Mouse (Mus musculus) embryonic fibroblast, embryonic 13.5 days (primary cell): ENCODE data around the gene Wiz.

Experiments used
- CTCF ChIP-seq: IDR thresholded peaks from 2 replicates; pipeline ENCODE4 v1.5.1; 2011; ENCODE audit warnings: mild to moderate bottlenecking, control low read depth, low read length, moderate library complexity, borderline replicate concordance; ENCODE audit not compliant: insufficient read depth
- POLR2A ChIP-seq: IDR thresholded peaks from 2 replicates; pipeline ENCODE4 v1.6.1; 2011; ENCODE audit warnings: low read depth, mild to moderate bottlenecking, control low read depth, low read length, moderate library complexity

GRCm38 (mm10) chr17:32377137-32377536 is 12.1 kb downstream of the Wiz start:
- TF ChIP-seq POLR2A (no peak), CTCF (no peak)
